Mouse (Mus musculus) limb, embryonic 12.5 days (tissue): ENCODE measurements around the gene Scrg1. TPM values are rescaled to one million over a fixed set of nuclear protein-coding genes. Genes with fewer than 3 reads are reported as not detected.
"Not testable (repeated sequence)": the region's sequence is repeated elsewhere in the genome, so short reads cannot be mapped to it uniquely, and the experiment has no call there.

ENCODE experiments used
- ATAC-seq: fragments of 200-750 bp; cut with Nextera tagmentation; 2 replicates; pipeline ENCODE4 v1.8.0; 2017; ENCODE audit warnings: low read depth, moderate TSS enrichment; ENCODE audit not compliant: insufficient number of reproducible peaks, insufficient read depth, low FRiP score, low TSS enrichment
- H3K27ac ChIP-seq: fragments of 300-500 bp; sonication (generic); 2 replicates; pipeline ENCODE4 v1.5.1; 2016; ENCODE audit warnings: mild to moderate bottlenecking, moderate library complexity
- H3K27me3 ChIP-seq: fragments of 300-500 bp; sonication (generic); 2 replicates; pipeline ENCODE4 v1.6.1; 2016; ENCODE audit warnings: mild to moderate bottlenecking, moderate library complexity
- H3K36me3 ChIP-seq: fragments of 300-500 bp; sonication (generic); 2 replicates; pipeline ENCODE4 v1.6.1; 2016; ENCODE audit warnings: mild to moderate bottlenecking, moderate library complexity
- H3K4me1 ChIP-seq: fragments of 300-500 bp; sonication (generic); replicated peaks from 2 replicates; pipeline ENCODE4 v1.6.1; 2016
- H3K4me2 ChIP-seq: fragments of 300-500 bp; sonication (generic); 2 replicates; pipeline ENCODE4 v1.6.1; 2016; ENCODE audit warnings: mild to moderate bottlenecking, moderate library complexity
- H3K4me3 ChIP-seq: fragments of 300-500 bp; sonication (generic); replicated peaks from 2 replicates; pipeline ENCODE4 v1.5.1; 2016; ENCODE audit warnings: mild to moderate bottlenecking
- H3K9ac ChIP-seq: fragments of 300-500 bp; sonication (generic); replicated peaks from 2 replicates; pipeline ENCODE4 v1.6.1; 2016; ENCODE audit warnings: mild to moderate bottlenecking, moderate library complexity
- H3K9me3 ChIP-seq: fragments of 300-500 bp; sonication (generic); 2 replicates; pipeline ENCODE4 v1.6.1; 2016; ENCODE audit warnings: mild to moderate bottlenecking, moderate library complexity
- WGBS: fragments of 180-500 bp; shearing (Covaris S2); methylation state at CpG from one replicate; pipeline ENCODE4 v1.1.7; 2016; 5-methylcytosine and 5-hydroxymethylcytosine counted together
- polyA plus RNA-seq: library from polyadenylated mRNA; unstranded; fragments of >200 nt; fragmentation: Nextera tagmentation; extraction: Ambion mirVana; gene quantifications from 2 replicates; pipeline ENCODE4 v1.2.1, GENCODE M21; 2016

Gene Scrg1
- polyA plus RNA-seq, 1 experiment from 2014 or later: 4.4 TPM

- no peaks in the 10 kb centered on the region for H3K9me3 ChIP-seq
Observed at GRCm38 (mm10) chr8:57510791-57511315, 55.1 kb downstream of the Scrg1 start.

GRCm38 (mm10) chr8:57511316-57512118 is 55.8 kb downstream of the Scrg1 start, which contains the start of gene Hmgb2:
Gene Hmgb2, plus strand, starts transcription at chr8:57511907.
- Histone ChIP-seq H3K9ac (peak within 1 kb of the TSS; percentile 99), H3K36me3 (peaks cover 24% of the 10 kb centered on the region), H3K9me3 (no peaks in the 10 kb centered on the region), H3K4me2 (peak within 1 kb of the TSS; percentile 82), H3K4me3 (peak within 1 kb of the TSS; percentile 84), H3K27me3 (no peaks in the 10 kb centered on the region), H3K27ac (peak within 1 kb of the TSS; percentile 100), H3K4me1 (peaks cover 15% of the 10 kb centered on the region)
- under 1% methylated on average over 63 of the region's 63 CpGs for WGBS
- peak; percentile 100 for ATAC-seq

More at GRCm38 (mm10) chr8:57510791-57511315, 55.1 kb downstream of the Scrg1 start:
- peaks cover 18% of the 10 kb centered on the region for H3K36me3 ChIP-seq
- H3K4me3 ChIP-seq: peak overlapping the region; percentile 84
- H3K27ac ChIP-seq: peak overlapping the region; percentile 100
- WGBS: 2% methylated on average over 31 of the region's 31 CpGs
- H3K4me2 ChIP-seq: peak overlapping the region; percentile 82
- H3K4me1 ChIP-seq: peaks cover 15% of the 10 kb centered on the region
- ATAC-seq: 0 out of 2 replicates have a peak, but pooled peaks have one; percentile 1
- H3K9ac ChIP-seq: peak overlapping the region; percentile 87
- no peaks in the 10 kb centered on the region for H3K27me3 ChIP-seq

GRCm38 (mm10) chr8:57512141-57513056 is 56.7 kb downstream of the Scrg1 start:
- Histone ChIP-seq H3K36me3 (peaks cover 29% of the 10 kb centered on the region), H3K4me3 (peak overlapping the region; percentile 84), H3K4me1 (peaks cover 15% of the 10 kb centered on the region), H3K4me2 (peak overlapping the region; percentile 70), H3K27me3 (no peaks in the 10 kb centered on the region), H3K9ac (peak overlapping the region; percentile 99), H3K9me3 (no peaks in the 10 kb centered on the region), H3K27ac (peak overlapping the region; percentile 100)
- ATAC-seq: peak; percentile 21
- WGBS: under 1% methylated on average over 90 of the region's 96 CpGs

- Histone ChIP-seq H3K4me3 (peak overlapping the region; percentile 84), H3K36me3 (peaks cover 35% of the 10 kb centered on the region), H3K4me1 (peaks cover 15% of the 10 kb centered on the region), H3K27ac (peak overlapping the region; percentile 100), H3K4me2 (peak overlapping the region; percentile 70), H3K9ac (peak overlapping the region; percentile 99)
- not testable (repeated sequence) for H3K27me3 ChIP-seq, ATAC-seq, H3K9me3 ChIP-seq
- 25% methylated on average over 10 of the region's 10 CpGs for WGBS
Observed at GRCm38 (mm10) chr8:57513178-57513661, 57.5 kb downstream of the Scrg1 start.

GRCm38 (mm10) chr8:57516685-57517084 is 61.0 kb downstream of the Scrg1 start:
- not testable (repeated sequence) for H3K4me2 ChIP-seq, H3K9ac ChIP-seq, ATAC-seq, H3K27me3 ChIP-seq, H3K9me3 ChIP-seq, H3K27ac ChIP-seq, H3K4me3 ChIP-seq, H3K4me1 ChIP-seq
- WGBS: 93% methylated on average over 4 of the region's 5 CpGs
- peaks cover 39% of the 10 kb centered on the region for H3K36me3 ChIP-seq

- Histone ChIP-seq H3K9me3 (no peaks in the 10 kb centered on the region), H3K4me2 (no peak overlapping the region), H3K27ac (no peak overlapping the region), H3K4me3 (no peak overlapping the region), H3K27me3 (no peaks in the 10 kb centered on the region), H3K9ac (no peak overlapping the region), H3K4me1 (peaks cover 7% of the 10 kb centered on the region), H3K36me3 (peaks cover 49% of the 10 kb centered on the region)
- no peak for ATAC-seq
- 89% methylated on average over 3 of the region's 3 CpGs for WGBS
Observed at GRCm38 (mm10) chr8:57517723-57518122, 62.0 kb downstream of the Scrg1 start.

GRCm38 (mm10) chr8:57520186-57520786 is 64.6 kb downstream of the Scrg1 start:
- WGBS: 88% methylated on average over 12 of the region's 12 CpGs
- Histone ChIP-seq H3K9ac (no peak overlapping the region), H3K4me2 (no peak overlapping the region), H3K27me3 (no peaks in the 10 kb centered on the region), H3K27ac (no peak overlapping the region), H3K36me3 (peaks cover 41% of the 10 kb centered on the region), H3K4me3 (no peak overlapping the region), H3K9me3 (no peaks in the 10 kb centered on the region), H3K4me1 (no peaks in the 10 kb centered on the region)
- ATAC-seq: no peak

Other genes with a start within 250 kb of the Scrg1 start
- gene Hand2, start 134.9 kb upstream of the Scrg1 start, polyA plus RNA-seq: 19.6 and 23.7 TPM in 2 replicates
- 79.7 and 87.7 TPM in 2 replicates for gene Sap30, start 31.9 kb downstream of the Scrg1 start, polyA plus RNA-seq
- 584 and 630 TPM in 2 replicates for gene Hmgb2, start 56.0 kb downstream of the Scrg1 start, polyA plus RNA-seq
- gene Galnt7, start 197.1 kb downstream of the Scrg1 start, polyA plus RNA-seq: 15.8 and 16.7 TPM in 2 replicates